Mouse (Mus musculus): Measurements from ENCODE around the gene Lamc1. TPM values are rescaled to one million over a fixed set of nuclear protein-coding genes. Genes with fewer than 3 reads are reported as not detected.

Lamc1 gene
- total RNA-seq, 2 experiments from 2014 or later: 40.8 to 46.8 TPM

- peak in 1 of 2 experiments; percentile 14 for DNase-seq (ENCODE audit: low spot score in 2 of 2)
- intact Hi-C loops (cut with DNase I): no loop called here
Measured at GRCm38 (mm10) chr1:153174801-153175200, 157.8 kb downstream of the Lamc1 start.

DNA sequence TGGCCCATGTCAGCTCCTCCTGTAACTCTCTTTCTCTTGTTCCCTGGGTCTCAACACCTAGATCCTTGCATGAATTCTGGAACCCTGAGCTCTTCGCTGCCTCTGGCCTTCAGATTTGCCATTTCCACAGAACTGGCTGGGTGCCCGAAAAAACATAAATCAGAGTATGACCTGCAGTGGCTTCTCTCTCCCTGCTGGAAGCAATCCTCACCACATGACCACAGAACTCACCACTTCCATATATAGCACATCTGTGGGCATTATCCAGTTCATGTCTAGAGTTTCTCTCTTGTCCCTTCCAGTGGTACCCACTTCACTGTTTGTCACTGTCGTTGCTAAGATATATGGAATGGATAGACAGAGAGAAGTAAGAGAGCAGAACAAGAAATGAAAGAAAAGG, 159.3 kb downstream of the Lamc1 start:
- no peak for DNase-seq (ENCODE audit: low spot score in 2 of 2)
- intact Hi-C loops (cut with DNase I): no loop called here

DNA sequence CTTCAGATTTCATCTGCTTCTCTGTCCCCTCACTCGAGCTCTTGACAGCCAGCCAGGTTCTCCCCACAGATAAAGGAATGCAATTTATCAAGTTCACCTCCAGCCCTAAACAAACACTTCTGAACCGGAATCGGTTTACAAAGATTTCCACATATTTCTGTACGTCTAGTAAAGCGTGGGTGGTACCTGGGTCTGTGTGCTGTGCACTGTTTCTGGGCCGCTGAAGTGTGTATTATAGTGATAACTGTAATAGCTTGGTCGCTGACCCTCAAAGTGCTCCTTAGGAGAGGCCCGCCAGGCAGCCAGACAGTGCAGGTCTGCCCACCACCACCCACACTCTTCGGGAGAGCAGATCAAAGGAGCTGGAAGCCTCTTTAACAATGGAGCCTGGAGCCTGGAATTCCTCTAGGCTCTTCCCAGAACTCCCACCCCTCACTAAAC, 160.3 kb downstream of the Lamc1 start:
- DNase-seq (ENCODE audit: low spot score in 2 of 2): no peak
- intact Hi-C loops (cut with DNase I): no loop called here

DNA sequence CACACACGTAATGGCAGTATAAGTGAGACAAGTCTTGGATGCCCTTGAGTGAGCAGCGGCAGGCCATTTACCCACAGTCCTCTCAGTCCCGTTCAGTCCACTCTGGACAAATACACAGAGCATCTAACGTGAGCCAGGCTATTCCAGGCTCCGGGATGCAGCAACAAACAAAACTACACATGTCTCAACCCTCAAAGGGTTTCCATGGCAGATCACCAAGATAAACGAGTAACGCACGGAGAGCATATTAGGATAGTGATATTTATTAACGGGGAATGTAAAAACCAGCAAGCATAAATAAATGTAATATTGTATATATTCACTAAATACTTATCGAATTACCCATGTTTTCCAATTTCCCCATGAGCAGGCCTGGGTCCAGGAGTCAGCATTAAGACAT, 161.6 kb downstream of the Lamc1 start:
- intact Hi-C loops (cut with DNase I): no loop called here
- no peak for DNase-seq (ENCODE audit: low spot score in 2 of 2)

Other genes with a start within 250 kb of the Lamc1 start
- 1 to 10 TPM; 2.8 to 6.2 TPM for gene Lamc2, start 146.3 kb downstream of the Lamc1 start, total RNA-seq (2021)
- 1 to 10 TPM; 2.0 TPM for gene Shcbp1l, start 92.4 kb upstream of the Lamc1 start, total RNA-seq (2021)
- 100 to 1,000 TPM; 105 to 107 TPM for gene Dhx9, start 154.9 kb upstream of the Lamc1 start, total RNA-seq (2021)
- 1 to 10 TPM; 6.0 to 8.1 TPM for gene Npl, start 217.3 kb upstream of the Lamc1 start, total RNA-seq (2021)

Data from left cerebral cortex, postnatal 14 days (tissue).